In the genomic region with DNA sequence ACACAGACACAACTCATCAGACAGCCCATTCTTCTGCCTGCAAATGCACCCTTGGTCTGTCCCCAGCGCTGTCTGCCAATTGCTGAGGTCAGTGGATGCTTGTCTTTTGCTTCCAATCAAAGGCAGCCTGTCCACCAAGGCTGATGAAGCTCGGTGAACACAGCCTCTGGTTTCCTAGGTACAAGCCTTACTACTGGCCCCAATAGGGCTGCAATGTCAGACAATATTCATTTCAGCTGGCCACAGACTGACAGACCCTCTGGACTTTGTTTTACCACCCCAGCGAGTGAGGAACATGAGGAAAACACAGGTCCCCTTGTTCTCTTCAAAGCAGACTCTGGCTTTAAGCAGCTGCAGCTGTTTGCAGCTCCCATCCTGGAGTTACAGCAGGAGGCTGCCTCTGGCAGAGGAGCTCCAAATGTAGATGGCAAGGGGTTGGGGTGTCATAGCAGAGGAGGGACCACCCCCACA, we compare ENCODE assay signal across 8 mouse cellular contexts. TPM values are rescaled to one million over a fixed set of nuclear protein-coding genes. Genes with fewer than 3 reads are reported as not detected.
DNase-seq lines count a peak whose midpoint lies in the region; ATAC-seq and TF ChIP-seq lines count a peak whose summit lies in the region.

No protein-coding gene starts in this region.

- peaks cover 26% of the 10 kb centered on the region for H3K4me1 ChIP-seq in lung, embryonic 16.5 days (replicated peaks; ENCODE audit: control insufficient read depth, insufficient read depth, low read length)
- H3K4me1 ChIP-seq in stomach, embryonic 14.5 days (ENCODE audit: control insufficient read depth, insufficient read depth, low read length) = peaks cover 27% of the 10 kb centered on the region

- DNase-seq in cerebellum, adult 11-12 months = peak; percentile 68
- no peak for DNase-seq in cerebellum, postnatal 4 days (ENCODE audit: low spot score in 2 of 2)
- peak; percentile 69 for DNase-seq in cerebellum, adult 9-10 months
- DNase-seq in gastrocnemius, postnatal 10 days = peak; percentile 53
- DNase-seq in layer of hippocampus, adult 2 months (ENCODE audit: low spot score in 2 of 2) = peak; percentile 42 to 79

- TF ChIP-seq CTCF in layer of hippocampus, adult 2 months (conservative IDR thresholded peaks at IDR 0.05) = no peak

- H3K4me3 ChIP-seq in layer of hippocampus, adult 2 months = no peak overlapping the region
- no peak overlapping the region for H3K4me3 ChIP-seq in lung, embryonic 16.5 days (ENCODE audit: low read length)
- no peak overlapping the region for H3K4me3 ChIP-seq in stomach, embryonic 14.5 days (ENCODE audit: low read depth, low read length)

- no peak for ATAC-seq in lung, embryonic 16.5 days (ENCODE audit: low read depth)
- ATAC-seq in stomach, embryonic 14.5 days (ENCODE audit: insufficient number of reproducible peaks, insufficient read depth, low FRiP score, low read depth) = no peak
- no peak for ATAC-seq in megakaryocyte progenitor cell, adult 5-6 weeks (replicated peaks; ENCODE audit: poor library complexity)

- peak overlapping the region; percentile 66 for H3K4me2 ChIP-seq in lung, embryonic 16.5 days (ENCODE audit: low read depth, low read length)
- peak overlapping the region; percentile 90 for H3K4me2 ChIP-seq in stomach, embryonic 14.5 days (replicated peaks; ENCODE audit: low read depth, low read length)

- H3K27me3 ChIP-seq in lung, embryonic 16.5 days (ENCODE audit: control insufficient read depth, insufficient read depth, low read depth, low read length) = no peaks in the 10 kb centered on the region
- H3K27me3 ChIP-seq in stomach, embryonic 14.5 days (ENCODE audit: control insufficient read depth, insufficient read depth, low read length) = no peaks in the 10 kb centered on the region

- H3K36me3 ChIP-seq in lung, embryonic 16.5 days (ENCODE audit: control insufficient read depth, insufficient read depth, low read length) = no peaks in the 10 kb centered on the region
- no peaks in the 10 kb centered on the region for H3K36me3 ChIP-seq in stomach, embryonic 14.5 days (ENCODE audit: control insufficient read depth, insufficient read depth, low read length)

- H3K27ac ChIP-seq in layer of hippocampus, adult 2 months = peak overlapping the region; percentile 94
- peak overlapping the region; percentile 93 for H3K27ac ChIP-seq in lung, embryonic 16.5 days (ENCODE audit: low read length)
- peak overlapping the region; percentile 92 for H3K27ac ChIP-seq in stomach, embryonic 14.5 days (ENCODE audit: low read length)

- H3K9ac ChIP-seq in lung, embryonic 16.5 days (ENCODE audit: low read length) = peak overlapping the region; percentile 83
- peak overlapping the region; percentile 69 for H3K9ac ChIP-seq in stomach, embryonic 14.5 days (replicated peaks; ENCODE audit: low read depth, low read length)

- no peaks in the 10 kb centered on the region for H3K9me3 ChIP-seq in lung, embryonic 16.5 days (ENCODE audit: control insufficient read depth, low read length)
- no peaks in the 10 kb centered on the region for H3K9me3 ChIP-seq in stomach, embryonic 14.5 days (ENCODE audit: control insufficient read depth, low read depth, low read length)

- 63% methylated on average over 3 of the region's 3 CpGs for WGBS in lung, embryonic 16.5 days
- 50% methylated on average over 3 of the region's 3 CpGs for WGBS in stomach, embryonic 14.5 days

RNA-seq across cellular contexts. Expression of a gene that starts 1.3 kb away (rescaled TPM):
- 10 to 100 TPM; 51.8 to 54.4 TPM for total RNA-seq in gastrocnemius, postnatal 10 days (2021)
- 10 to 100 TPM; 79.6 to 81.8 TPM for total RNA-seq in layer of hippocampus, adult 2 months (2021)
- polyA plus RNA-seq in lung, embryonic 16.5 days (2015; fragmentation: Nextera tagmentation; extraction: Ambion mirVana) = 10.5 and 12.2 TPM in 2 replicates
- polyA plus RNA-seq in stomach, embryonic 14.5 days (2014; fragmentation: Nextera tagmentation; extraction: Ambion mirVana) = 16.5 and 17.1 TPM in 2 replicates
- 16.2 and 16.8 TPM in 2 replicates for total RNA-seq in megakaryocyte progenitor cell, adult 5-6 weeks (2015)
- total RNA-seq in megakaryocyte progenitor cell, adult 5-6 weeks (2017) = 9.2 and 10.0 TPM in 2 replicates

RNA-seq across cellular contexts. Expression of a gene that starts 12.6 kb away (rescaled TPM):
- 10 to 100 TPM; 28.2 to 37.9 TPM for total RNA-seq in gastrocnemius, postnatal 10 days (2021)
- 10 to 100 TPM; 55.6 to 57.4 TPM for total RNA-seq in layer of hippocampus, adult 2 months (2021)
- 55.5 TPM in 2 replicates for polyA plus RNA-seq in lung, embryonic 16.5 days (2015; fragmentation: Nextera tagmentation; extraction: Ambion mirVana)
- polyA plus RNA-seq in stomach, embryonic 14.5 days (2014; fragmentation: Nextera tagmentation; extraction: Ambion mirVana) = 70.3 and 71.5 TPM in 2 replicates
- total RNA-seq in megakaryocyte progenitor cell, adult 5-6 weeks (2015) = 24.0 and 29.3 TPM in 2 replicates
- 27.2 and 39.0 TPM in 2 replicates for total RNA-seq in megakaryocyte progenitor cell, adult 5-6 weeks (2017)

RNA-seq across cellular contexts. Expression of a gene that starts 36.8 kb away (rescaled TPM):
- 10 to 100 TPM; 10.4 to 12.7 TPM for total RNA-seq in gastrocnemius, postnatal 10 days (2021)
- total RNA-seq in layer of hippocampus, adult 2 months (2021) = 10 to 100 TPM; 55.8 to 55.9 TPM
- 23.8 and 26.2 TPM in 2 replicates for polyA plus RNA-seq in lung, embryonic 16.5 days (2015; fragmentation: Nextera tagmentation; extraction: Ambion mirVana)
- 22.5 and 27.0 TPM in 2 replicates for polyA plus RNA-seq in stomach, embryonic 14.5 days (2014; fragmentation: Nextera tagmentation; extraction: Ambion mirVana)
- 7.7 and 9.5 TPM in 2 replicates for total RNA-seq in megakaryocyte progenitor cell, adult 5-6 weeks (2015)
- 5.2 and 6.4 TPM in 2 replicates for total RNA-seq in megakaryocyte progenitor cell, adult 5-6 weeks (2017)

Comparison
In these comparisons a context has a peak if more than half of its experiments do, and no peak if none do; other contexts are left out.
1. DNase-seq: peak in cerebellum, adult 11-12 months (single experiment), cerebellum, adult 9-10 months (single experiment), gastrocnemius, postnatal 10 days (single experiment) and layer of hippocampus, adult 2 months (2 of 2); none in cerebellum, postnatal 4 days (0 of 2).
2. RNA of a gene that starts 36.8 kb away (total RNA-seq): 55.8 to 55.9 TPM in layer of hippocampus, adult 2 months; 10.4 to 12.7 TPM in gastrocnemius, postnatal 10 days and 5.2 to 9.5 TPM in megakaryocyte progenitor cell, adult 5-6 weeks; every median in the first group is over 4 times any median in the second.
3. Peak in every context shown above with its lines, with median percentiles within 50 percentile points of each other: H3K27ac ChIP-seq.